Mouse (Mus musculus) urinary bladder, postnatal 4 days (tissue): ENCODE data around the gene Slc39a11.

ENCODE experiments used
- DNase-seq, 2 experiments: peaks; one replicate each; pipeline ENCODE4 v3.0.0; 2021 to 2022; ENCODE audit warnings: low spot score in 2 of 2

The Slc39a11 gene

GRCm38 (mm10) chr11:113350583-113350982 lies 299.3 kb downstream of the Slc39a11 start:
- no peak for DNase-seq

GRCm38 (mm10) chr11:113346895-113347514 lies 302.9 kb downstream of the Slc39a11 start:
- no peak for DNase-seq

- no peak for DNase-seq
Measured at GRCm38 (mm10) chr11:113339770-113340169, 310.1 kb downstream of the Slc39a11 start.

GRCm38 (mm10) chr11:113338581-113338980 lies 311.3 kb downstream of the Slc39a11 start:
- no peak for DNase-seq

GRCm38 (mm10) chr11:113335706-113336105 lies 314.2 kb downstream of the Slc39a11 start:
- DNase-seq, result no peak

- DNase-seq, result no peak
Measured at GRCm38 (mm10) chr11:113334444-113334881, 315.4 kb downstream of the Slc39a11 start.

- DNase-seq, result no peak
Measured at GRCm38 (mm10) chr11:113333535-113333934, 316.3 kb downstream of the Slc39a11 start.

- no peak for DNase-seq
Measured at GRCm38 (mm10) chr11:113330061-113330591, 319.8 kb downstream of the Slc39a11 start.

GRCm38 (mm10) chr11:113327499-113328062 lies 322.3 kb downstream of the Slc39a11 start:
- no peak for DNase-seq

GRCm38 (mm10) chr11:113326387-113327011 lies 323.4 kb downstream of the Slc39a11 start:
- DNase-seq, result peak; percentile 41 to 78

GRCm38 (mm10) chr11:113321601-113322000 lies 328.3 kb downstream of the Slc39a11 start:
- DNase-seq, result no peak

GRCm38 (mm10) chr11:113309265-113309951 lies 340.5 kb downstream of the Slc39a11 start:
- DNase-seq, result no peak

- no peak for DNase-seq
Measured at GRCm38 (mm10) chr11:113308256-113308941, 341.5 kb downstream of the Slc39a11 start.

GRCm38 (mm10) chr11:113303204-113303603 lies 346.7 kb downstream of the Slc39a11 start:
- DNase-seq, result no peak

- no peak for DNase-seq
Measured at GRCm38 (mm10) chr11:113299492-113299891, 350.4 kb downstream of the Slc39a11 start.

GRCm38 (mm10) chr11:113297765-113298164 lies 352.1 kb downstream of the Slc39a11 start:
- peak; percentile 52 to 75 for DNase-seq

GRCm38 (mm10) chr11:113296912-113297625 lies 352.8 kb downstream of the Slc39a11 start:
- DNase-seq, result no peak

- peak; percentile 44 to 85 for DNase-seq
Measured at GRCm38 (mm10) chr11:113296162-113296561, 353.7 kb downstream of the Slc39a11 start.

GRCm38 (mm10) chr11:113294518-113294917 lies 355.4 kb downstream of the Slc39a11 start:
- no peak for DNase-seq

GRCm38 (mm10) chr11:113292906-113293614 lies 356.8 kb downstream of the Slc39a11 start:
- no peak for DNase-seq
